Comparison of ENCODE assay signal across 8 mouse cellular contexts in the genomic region with DNA sequence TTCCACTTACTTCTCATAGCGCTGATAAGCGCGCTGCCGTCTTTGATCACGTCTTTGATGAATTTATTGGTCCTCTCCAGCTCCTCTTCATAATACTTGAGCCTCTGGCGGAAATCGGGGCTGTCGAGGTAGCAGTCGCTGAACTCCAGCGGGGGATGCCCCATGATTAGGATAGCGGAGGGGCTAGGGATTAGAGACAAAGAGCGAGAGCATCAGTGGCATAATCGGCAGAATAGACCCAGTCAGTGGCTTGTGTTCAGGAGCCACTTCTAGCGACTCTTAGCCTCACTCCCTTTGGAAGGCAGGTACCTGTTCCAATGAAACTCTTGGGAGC. TPM values are rescaled to one million over a fixed set of nuclear protein-coding genes. Genes with fewer than 3 reads are reported as not detected.
DNase-seq lines count a peak whose midpoint lies in the region; ATAC-seq and TF ChIP-seq lines count a peak whose summit lies in the region.

No protein-coding gene starts in this region.

- no peak for TF ChIP-seq EP300 in lung, postnatal 0 days (IDR thresholded peaks at IDR 0.05)

- H3K4me1 ChIP-seq in lung, postnatal 0 days (ENCODE audit: insufficient read depth, low read depth, low read length), result no peaks in the 10 kb centered on the region
- H3K4me1 ChIP-seq in limb, embryonic 12.5 days (replicated peaks), result no peaks in the 10 kb centered on the region
- peaks cover 10% of the 10 kb centered on the region; the same call in 1 of the 2 replicates for H3K4me1 ChIP-seq in neural tube, embryonic 15.5 days

- peak; percentile 5 for DNase-seq in adrenal gland, adult 8-10 months
- DNase-seq in adrenal gland, postnatal 14 days, result no peak
- peak; percentile 8 for DNase-seq in lung, postnatal 0 days (ENCODE audit: low spot score)
- DNase-seq in lung, adult 18-20 months, result no peak
- no peak for DNase-seq in left cerebral cortex, adult 9 months (ENCODE audit: low spot score in 2 of 2)
- no peak for DNase-seq in urinary bladder, postnatal 4 days (ENCODE audit: low spot score in 2 of 2)

- WGBS in lung, postnatal 0 days, result 10% methylated on average over 14 of the region's 14 CpGs
- 12% methylated on average over 14 of the region's 14 CpGs for WGBS in limb, embryonic 12.5 days
- WGBS in neural tube, embryonic 15.5 days, result 16% methylated on average over 14 of the region's 14 CpGs

- H3K36me3 ChIP-seq in lung, postnatal 0 days (ENCODE audit: insufficient read depth, low read length), result no peaks in the 10 kb centered on the region
- H3K36me3 ChIP-seq in limb, embryonic 12.5 days, result no peaks in the 10 kb centered on the region
- no peaks in the 10 kb centered on the region for H3K36me3 ChIP-seq in neural tube, embryonic 15.5 days

- peak overlapping the region; percentile 59 for H3K4me2 ChIP-seq in lung, postnatal 0 days (replicated peaks; ENCODE audit: low read depth, low read length)
- peak overlapping the region; percentile 62 for H3K4me2 ChIP-seq in limb, embryonic 12.5 days
- H3K4me2 ChIP-seq in neural tube, embryonic 15.5 days, result peak overlapping the region; percentile 55

- no peak for TF ChIP-seq CTCF in lung, postnatal 0 days (IDR thresholded peaks at IDR 0.05)

- peak overlapping the region; percentile 49 for H3K4me3 ChIP-seq in lung, postnatal 0 days (ENCODE audit: low read depth, low read length)
- H3K4me3 ChIP-seq in limb, embryonic 12.5 days (replicated peaks), result peak overlapping the region; percentile 54
- H3K4me3 ChIP-seq in neural tube, embryonic 15.5 days (replicated peaks), result peak overlapping the region; percentile 55

- no peaks in the 10 kb centered on the region for H3K27me3 ChIP-seq in lung, postnatal 0 days (replicated peaks; ENCODE audit: insufficient read depth, low read length)
- H3K27me3 ChIP-seq in limb, embryonic 12.5 days, result peaks cover 26% of the 10 kb centered on the region
- no peaks in the 10 kb centered on the region; the same call in 1 of the 2 replicates for H3K27me3 ChIP-seq in neural tube, embryonic 15.5 days (replicated peaks)

- peak overlapping the region; percentile 50 for H3K9ac ChIP-seq in lung, postnatal 0 days (replicated peaks; ENCODE audit: low read depth)
- H3K9ac ChIP-seq in limb, embryonic 12.5 days (replicated peaks), result peak overlapping the region; percentile 62
- peak overlapping the region; percentile 61 for H3K9ac ChIP-seq in neural tube, embryonic 15.5 days (replicated peaks)

- no peak; the same call in 1 of the 2 replicates for ATAC-seq in lung, postnatal 0 days
- 0 out of 2 replicates have a peak, but pooled peaks have one; percentile 9 for ATAC-seq in limb, embryonic 12.5 days (ENCODE audit: insufficient number of reproducible peaks, insufficient read depth, low FRiP score, low TSS enrichment, low read depth)
- peak; percentile 53; the same call in 1 of the 2 replicates for ATAC-seq in neural tube, embryonic 15.5 days (ENCODE audit: low FRiP score)

- H3K9me3 ChIP-seq in lung, postnatal 0 days (ENCODE audit: low read length), result no peaks in the 10 kb centered on the region
- H3K9me3 ChIP-seq in limb, embryonic 12.5 days, result no peaks in the 10 kb centered on the region
- H3K9me3 ChIP-seq in neural tube, embryonic 15.5 days (replicated peaks), result no peaks in the 10 kb centered on the region

- H3K27ac ChIP-seq in lung, postnatal 0 days (ENCODE audit: low read length), result peak overlapping the region; percentile 81
- peak overlapping the region; percentile 67; the same call in 1 of the 2 replicates for H3K27ac ChIP-seq in limb, embryonic 12.5 days
- H3K27ac ChIP-seq in neural tube, embryonic 15.5 days (replicated peaks), result peak overlapping the region; percentile 88

RNA-seq across cellular contexts. Expression of a gene that starts 0.8 kb away (rescaled TPM):
- total RNA-seq in adrenal gland, adult 8-10 months (2022), result 10 to 100 TPM; 11.6 to 21.3 (median 16.2) TPM
- total RNA-seq in adrenal gland, postnatal 14 days (2021), result 26.9 and 30.3 TPM in 2 replicates
- 17.7 and 18.9 TPM in 2 replicates for polyA plus RNA-seq in lung, postnatal 0 days (2015; fragmentation: Nextera tagmentation; extraction: Ambion mirVana)
- 18.5 TPM in 2 replicates for polyA plus RNA-seq in limb, embryonic 12.5 days (2016; fragmentation: Nextera tagmentation; extraction: Ambion mirVana)
- polyA plus RNA-seq in neural tube, embryonic 15.5 days (2015; fragmentation: Nextera tagmentation; extraction: Ambion mirVana), result 40.3 and 45.0 TPM in 2 replicates

RNA-seq across cellular contexts. Expression of a gene that starts 46.1 kb away (rescaled TPM):
- 10 to 100 TPM; 52.6 to 64.8 (median 60.4) TPM for total RNA-seq in adrenal gland, adult 8-10 months (2022)
- 44.7 and 49.3 TPM in 2 replicates for total RNA-seq in adrenal gland, postnatal 14 days (2021)
- polyA plus RNA-seq in lung, postnatal 0 days (2015; fragmentation: Nextera tagmentation; extraction: Ambion mirVana), result 42.3 and 42.5 TPM in 2 replicates
- 16.8 and 16.9 TPM in 2 replicates for polyA plus RNA-seq in limb, embryonic 12.5 days (2016; fragmentation: Nextera tagmentation; extraction: Ambion mirVana)
- 15.9 and 18.4 TPM in 2 replicates for polyA plus RNA-seq in neural tube, embryonic 15.5 days (2015; fragmentation: Nextera tagmentation; extraction: Ambion mirVana)

Comparison
In these comparisons a context has a peak if more than half of its experiments do, and no peak if none do; other contexts are left out.
1. DNase-seq: peak in adrenal gland, adult 8-10 months (single experiment) and lung, postnatal 0 days (single experiment); none in adrenal gland, postnatal 14 days (single experiment), lung, adult 18-20 months (0 of 2), left cerebral cortex, adult 9 months (0 of 2) and urinary bladder, postnatal 4 days (0 of 2).
2. Peak in every context shown above with its lines, with median percentiles within 50 percentile points of each other: H3K27ac ChIP-seq, H3K4me2 ChIP-seq, H3K4me3 ChIP-seq and H3K9ac ChIP-seq.